Mouse (Mus musculus) urinary bladder, postnatal 25 days (tissue): ENCODE data around the gene Tgfbr1.
A peak's percentile ranks its signal among the peaks of the same experiment; 100 is the strongest.
"Not testable (repeated sequence)": the region's sequence is repeated elsewhere in the genome, so short reads cannot be mapped to it uniquely, and the experiment has no call there.

Source experiments
- DNase-seq: peaks from one replicate; pipeline ENCODE4 v3.0.0; 2022; ENCODE audit warnings: low spot score

The Tgfbr1 gene

DNA sequence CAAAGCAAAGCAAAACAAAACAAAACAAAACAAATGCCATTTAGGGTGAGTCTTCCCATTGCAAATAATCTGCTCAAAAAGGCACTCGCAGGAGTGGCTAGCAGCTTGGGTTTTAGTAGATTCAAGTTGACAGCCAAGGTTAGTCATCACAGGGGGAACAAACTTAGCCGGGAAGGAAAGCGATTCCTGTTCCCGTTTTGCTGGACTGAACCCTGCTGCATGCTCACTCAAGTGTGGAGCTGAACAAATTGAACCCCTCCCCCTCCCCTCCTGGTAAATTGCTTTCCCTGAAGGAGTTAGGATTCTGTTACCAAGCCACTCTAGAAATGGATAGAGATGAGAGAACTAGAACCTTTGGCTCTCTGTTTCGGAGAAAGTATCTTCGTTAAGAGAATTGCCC lies 3.3 kb upstream of the Tgfbr1 start:
- no peak for DNase-seq

DNA sequence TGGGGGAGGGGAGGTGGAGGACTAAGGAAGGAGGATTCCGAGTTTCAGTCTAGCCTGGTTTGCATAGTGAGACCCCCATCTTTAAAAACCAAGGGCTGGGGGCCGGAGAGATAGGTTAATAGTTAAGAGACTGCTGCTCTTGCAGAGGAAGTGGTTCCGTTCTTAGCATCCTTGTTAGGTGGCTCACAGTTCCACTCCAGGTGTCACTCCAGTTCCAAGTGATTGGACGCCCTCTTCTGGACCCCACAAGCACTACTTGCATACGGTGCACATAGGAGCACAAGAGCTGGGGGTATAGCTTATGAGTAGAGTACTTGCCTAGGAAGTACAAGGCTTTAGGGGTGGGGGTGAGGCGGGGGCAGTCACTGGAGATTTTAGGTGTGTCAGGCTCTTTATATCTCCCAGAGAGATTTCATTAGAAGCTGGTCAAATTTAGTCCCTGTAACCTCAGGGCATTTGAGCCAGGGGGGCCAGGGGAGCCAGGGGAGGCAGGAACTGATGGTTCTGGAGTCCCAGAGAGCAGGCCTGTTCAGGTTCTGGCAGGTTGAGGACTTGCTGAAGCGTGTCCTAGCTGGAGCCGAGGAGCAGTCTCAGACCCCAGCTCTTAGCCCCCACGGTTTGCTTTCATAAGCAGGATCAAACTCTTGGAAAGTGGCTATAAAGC lies 1.5 kb upstream of the Tgfbr1 start:
- peak; percentile 28 for DNase-seq

- peak; percentile 39 for DNase-seq
Observed at GRCm38 (mm10) chr4:47352061-47352661, 861 bp upstream of the Tgfbr1 start.

DNA sequence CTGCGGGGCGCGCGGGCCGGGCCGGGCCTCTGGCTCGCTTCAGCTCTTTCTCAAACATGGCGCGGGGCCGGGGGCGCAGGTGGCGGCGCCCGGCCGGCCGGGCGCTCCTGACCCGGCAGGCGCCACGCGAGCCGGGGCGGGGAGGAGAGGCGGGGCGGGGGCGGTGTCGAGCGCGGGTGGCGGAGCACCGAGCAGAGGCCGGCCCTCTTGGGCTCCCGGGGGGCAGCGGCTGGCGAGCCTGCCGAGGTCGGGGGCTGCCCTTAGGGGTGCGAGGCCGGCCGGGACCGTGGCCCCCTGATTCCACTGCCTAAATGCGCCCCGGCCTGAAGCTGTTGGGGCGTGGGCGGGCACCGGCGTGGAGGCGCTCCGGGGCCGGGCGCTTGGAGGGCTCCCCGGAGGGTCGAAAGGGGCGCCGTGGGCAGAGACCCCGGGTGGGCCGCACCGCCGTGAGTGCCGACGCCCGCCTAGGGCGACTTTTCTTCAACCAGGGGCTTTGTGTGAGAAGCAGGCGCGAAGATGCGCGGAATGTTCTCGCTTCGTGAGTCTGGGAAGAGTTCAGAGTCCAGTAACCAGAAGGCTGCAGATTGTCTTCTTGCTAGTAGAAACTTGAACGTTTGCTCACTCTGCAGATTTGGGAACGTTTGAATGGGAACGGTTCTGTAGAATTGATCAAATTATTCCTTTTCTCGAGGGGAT lies 542 bp downstream of the Tgfbr1 start:
- peak; percentile 61 for DNase-seq

GRCm38 (mm10) chr4:47354304-47354703 lies 1.3 kb downstream of the Tgfbr1 start:
- no peak for DNase-seq

GRCm38 (mm10) chr4:47362662-47363061 lies 9.6 kb downstream of the Tgfbr1 start:
- DNase-seq: no peak

DNA sequence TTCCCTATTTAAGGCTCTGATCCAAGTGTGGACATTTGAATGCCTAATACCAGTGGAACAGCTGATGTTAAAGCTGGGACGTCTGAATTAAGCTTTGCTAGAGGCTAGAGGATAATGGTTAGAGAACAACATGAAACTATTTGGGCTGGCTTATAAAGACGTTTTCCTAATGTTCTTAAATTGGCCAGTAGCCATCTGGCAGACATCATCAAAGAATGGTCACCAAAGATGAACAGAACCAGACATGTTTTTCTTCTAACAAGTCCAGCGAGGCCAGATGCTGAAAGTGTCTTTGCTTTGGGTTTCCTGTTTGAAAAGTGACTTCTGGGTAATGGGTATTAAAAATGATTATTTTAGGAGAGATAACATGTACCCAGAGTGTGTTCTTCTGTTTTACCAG lies 10.1 kb downstream of the Tgfbr1 start:
- no peak for DNase-seq

- DNase-seq: no peak
Observed at GRCm38 (mm10) chr4:47368717-47369116, 15.7 kb downstream of the Tgfbr1 start.

DNA sequence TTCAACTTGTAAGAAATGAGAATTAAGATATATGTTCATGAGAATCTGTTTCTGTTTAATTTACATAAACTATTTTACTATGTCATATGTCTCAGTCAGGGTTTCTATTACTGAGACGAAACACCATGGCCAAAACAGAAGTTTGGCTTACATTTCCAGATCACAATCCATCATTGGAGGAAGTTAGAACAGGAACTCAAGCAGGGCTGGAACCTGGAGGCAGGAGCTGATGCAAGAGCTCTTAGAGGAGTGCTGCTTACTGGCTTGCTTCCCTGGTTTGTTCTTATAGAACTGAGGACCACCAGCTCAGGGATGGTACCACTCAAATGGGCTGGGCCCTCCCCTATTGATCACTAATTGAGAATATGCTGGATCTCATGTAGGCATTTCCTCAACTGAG lies 25.7 kb downstream of the Tgfbr1 start:
- no peak for DNase-seq

GRCm38 (mm10) chr4:47382426-47382825 lies 29.4 kb downstream of the Tgfbr1 start:
- no peak for DNase-seq

DNA sequence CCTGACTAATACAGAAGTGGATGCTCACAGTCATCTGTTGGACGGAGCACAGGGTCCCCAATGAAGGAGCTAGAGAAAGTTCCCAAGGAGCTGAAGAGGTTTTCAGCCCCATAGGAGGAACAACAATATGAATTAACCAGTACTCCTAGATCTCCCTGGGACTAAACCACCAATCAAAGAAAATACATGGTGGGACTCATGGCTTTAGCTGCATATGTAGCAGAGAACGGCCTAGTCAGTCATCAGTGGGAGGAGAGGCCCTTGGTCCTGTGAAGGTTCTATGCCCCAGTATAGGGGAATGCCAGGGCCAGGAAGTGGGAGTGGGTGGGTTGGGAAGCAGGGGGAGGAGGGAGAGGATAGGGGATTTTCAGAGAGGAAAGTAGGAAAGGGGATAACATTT lies 38.9 kb downstream of the Tgfbr1 start:
- not testable (repeated sequence) for DNase-seq

DNA sequence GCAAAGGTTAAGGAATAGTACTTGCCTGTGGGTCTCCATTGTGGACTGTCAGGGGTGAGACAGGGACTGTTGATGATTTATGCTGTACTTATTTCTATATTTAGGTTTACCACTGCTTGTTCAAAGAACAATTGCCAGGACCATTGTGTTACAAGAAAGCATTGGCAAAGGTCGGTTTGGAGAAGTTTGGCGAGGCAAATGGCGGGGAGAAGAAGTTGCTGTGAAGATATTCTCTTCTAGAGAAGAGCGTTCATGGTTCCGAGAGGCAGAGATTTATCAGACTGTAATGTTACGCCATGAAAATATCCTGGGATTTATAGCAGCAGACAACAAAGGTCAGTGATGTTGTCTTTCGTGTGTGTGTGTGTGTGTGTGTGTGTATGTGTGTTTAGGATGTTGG lies 43.2 kb downstream of the Tgfbr1 start:
- no peak for DNase-seq

DNA sequence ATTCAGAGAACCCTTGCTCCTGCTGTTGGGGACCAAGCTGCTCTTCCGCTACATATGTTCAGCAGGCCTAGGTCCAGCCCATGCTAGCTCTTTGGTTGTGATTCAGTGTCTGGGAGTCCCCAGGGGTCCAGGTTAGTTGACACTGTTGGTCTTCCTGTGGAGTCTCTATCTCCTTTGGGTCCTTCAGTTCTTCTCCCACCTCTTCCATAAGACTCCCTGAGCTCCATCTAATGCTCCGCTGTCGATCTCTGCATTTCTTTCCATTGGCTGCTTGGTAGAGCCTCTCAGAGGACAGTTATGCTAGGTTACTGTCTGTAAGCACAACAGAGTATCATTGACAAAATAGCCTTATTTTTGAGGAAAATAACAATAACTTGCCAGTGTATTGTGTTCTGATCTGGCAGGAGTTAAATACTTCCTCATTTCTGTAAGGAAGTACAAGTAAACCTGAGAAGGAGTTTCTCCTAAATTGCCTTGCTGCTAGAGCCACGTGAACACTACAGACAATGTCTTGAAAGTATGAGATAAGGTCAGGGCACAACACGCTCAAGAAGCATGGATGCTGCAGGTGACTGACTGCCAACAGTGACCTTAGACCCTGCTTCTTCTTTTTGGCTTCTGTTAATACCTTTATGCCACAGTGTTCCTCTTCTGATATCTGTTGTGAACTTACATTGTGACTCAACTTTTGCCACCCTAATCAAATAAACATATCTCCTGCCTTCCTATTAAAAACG lies 45.1 kb downstream of the Tgfbr1 start:
- DNase-seq: no peak

- no peak for DNase-seq
Observed at GRCm38 (mm10) chr4:47399824-47400223, 46.8 kb downstream of the Tgfbr1 start.

DNA sequence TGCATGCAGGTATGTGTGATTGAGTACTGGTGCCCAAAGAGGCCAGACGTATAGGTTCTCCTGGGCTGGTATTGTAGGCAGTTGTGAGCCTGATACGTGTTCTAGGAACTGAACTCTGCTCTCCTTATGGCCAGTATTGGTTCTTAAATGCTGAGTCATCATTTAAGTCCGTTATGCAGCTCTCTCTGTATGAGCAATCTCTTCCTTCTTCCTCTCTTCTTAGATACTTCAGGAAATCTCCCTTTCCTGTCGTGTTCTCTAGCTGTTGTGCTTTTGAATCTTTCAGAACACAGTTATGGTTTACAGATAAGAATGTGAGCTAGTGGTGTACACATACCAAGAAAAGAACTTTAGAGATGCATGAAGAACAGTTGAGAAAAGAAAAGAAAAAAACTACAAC lies 47.3 kb downstream of the Tgfbr1 start:
- no peak for DNase-seq

DNA sequence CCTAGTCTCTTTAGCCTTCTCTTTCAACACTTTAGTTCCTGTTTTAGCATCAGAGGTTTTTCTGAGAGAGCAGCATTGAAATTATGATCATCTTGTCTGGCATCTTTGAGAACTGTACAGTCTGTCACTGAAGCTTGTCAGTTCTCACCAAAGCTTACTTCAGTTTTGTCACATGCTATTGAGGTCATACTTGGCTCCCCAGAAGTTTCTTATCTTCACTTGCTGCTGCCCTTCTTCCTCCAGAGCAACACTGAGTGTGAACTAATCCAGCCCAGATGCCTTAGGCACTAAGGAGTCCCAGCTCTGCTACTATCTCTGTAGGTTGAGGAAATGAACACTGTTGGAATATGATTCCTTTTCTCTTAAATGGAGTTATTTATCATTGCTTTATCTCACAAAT lies 49.2 kb downstream of the Tgfbr1 start:
- DNase-seq: no peak

GRCm38 (mm10) chr4:47404536-47404935 lies 51.5 kb downstream of the Tgfbr1 start:
- DNase-seq: no peak

GRCm38 (mm10) chr4:47407161-47407560 lies 54.1 kb downstream of the Tgfbr1 start:
- DNase-seq: no peak

DNA sequence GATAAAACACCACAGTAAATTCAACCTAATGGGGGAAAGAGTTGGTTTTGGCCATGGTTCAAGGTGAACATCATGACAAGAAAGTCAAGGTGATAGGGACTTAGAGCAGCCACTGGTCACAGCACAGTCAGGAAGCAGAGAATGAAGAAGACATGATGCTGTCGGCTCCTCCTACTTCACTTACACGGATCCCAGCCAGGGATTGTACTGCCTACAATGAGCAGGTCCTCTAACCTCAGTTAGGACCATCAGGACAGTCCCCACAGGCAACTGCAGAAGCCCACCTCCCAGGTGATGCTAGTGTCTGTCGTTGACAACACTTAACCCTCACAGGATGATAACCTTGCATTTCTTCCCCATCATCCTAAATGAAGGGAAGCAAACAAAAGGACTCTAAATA lies 64.8 kb downstream of the Tgfbr1 start:
- DNase-seq: no peak

DNA sequence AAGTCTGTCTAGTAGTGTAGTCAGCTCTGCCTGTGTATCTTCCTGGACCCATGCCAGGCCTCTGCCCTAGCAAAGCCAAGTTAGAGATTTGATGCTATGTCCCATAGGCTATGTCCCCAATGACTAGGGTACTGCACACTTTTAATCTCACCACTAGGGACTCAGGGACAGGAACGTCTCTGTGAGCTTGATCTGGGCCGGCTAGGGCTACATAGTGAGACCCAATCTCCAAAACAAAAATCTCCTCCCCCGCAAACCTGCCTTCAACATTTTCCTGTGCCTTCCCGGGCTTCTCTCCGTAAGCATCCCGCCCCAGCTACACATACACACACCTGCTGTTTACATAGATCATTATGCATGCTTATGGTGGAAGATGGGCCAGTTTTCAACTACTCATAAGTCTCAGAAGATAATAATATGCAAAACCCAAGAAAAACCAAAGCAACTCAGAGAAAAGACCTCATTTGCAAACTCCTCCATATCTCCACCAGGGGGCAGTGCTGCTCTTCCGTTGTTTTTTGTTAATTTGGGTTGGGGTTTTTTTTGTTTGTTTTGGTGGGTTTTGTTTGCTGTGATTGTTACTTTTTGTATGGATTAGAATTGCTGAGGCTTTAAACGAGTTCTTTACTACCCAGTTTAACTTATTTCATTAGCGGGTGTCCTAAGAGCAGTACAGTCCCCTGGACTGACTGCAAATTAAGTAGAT lies 66.4 kb downstream of the Tgfbr1 start:
- no peak for DNase-seq

DNA sequence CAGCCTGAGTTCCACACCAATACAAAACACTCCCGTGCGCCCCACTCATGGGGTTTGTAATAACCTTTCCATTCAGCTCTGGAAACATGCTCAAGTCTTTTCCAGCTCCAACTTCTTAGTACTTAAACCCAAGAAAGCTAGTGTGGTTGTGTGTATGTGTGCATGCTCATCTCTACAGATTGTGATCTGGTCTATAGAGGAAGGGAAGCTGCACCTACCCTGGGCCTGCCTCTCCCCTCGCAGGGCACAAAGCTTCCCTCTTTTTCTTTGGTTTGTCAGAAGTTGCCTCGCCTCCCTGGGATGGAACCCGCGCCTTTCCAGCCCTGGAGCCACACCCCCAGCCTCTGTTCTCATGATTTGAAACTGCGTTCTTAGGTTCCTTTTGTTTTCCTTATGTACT lies 67.2 kb downstream of the Tgfbr1 start:
- DNase-seq: no peak

DNA sequence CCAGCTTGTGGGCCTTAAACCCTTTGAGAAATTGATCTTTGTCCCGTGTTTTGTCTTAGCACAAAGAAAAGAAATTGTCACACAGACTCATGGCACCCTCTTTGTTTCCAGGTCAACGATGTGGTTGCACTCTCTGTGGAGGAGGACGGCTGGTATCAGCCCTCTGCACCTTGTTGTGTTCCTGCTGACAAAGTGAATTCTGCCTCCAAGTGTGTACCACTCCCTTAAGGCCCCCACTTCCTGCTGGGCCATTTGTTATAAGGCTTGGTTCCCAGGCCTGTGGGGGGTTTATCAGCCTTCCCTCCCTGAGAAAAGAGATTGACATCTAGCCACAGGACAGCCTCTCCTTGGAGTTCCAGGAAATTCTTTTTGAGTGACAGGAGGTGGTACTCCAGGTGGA lies 69.2 kb downstream of the Tgfbr1 start:
- DNase-seq: no peak
